Mouse (Mus musculus) embryonic facial prominence, embryonic 10.5 days (tissue): ENCODE measurements around the gene Sapcd1. TPM values are rescaled to one million over a fixed set of nuclear protein-coding genes. Genes with fewer than 3 reads are reported as not detected.
"Not testable (repeated sequence)": the region's sequence is repeated elsewhere in the genome, so short reads cannot be mapped to it uniquely, and the experiment has no call there.

Experiments used
- DNase-seq: peaks from one replicate; pipeline ENCODE4 v3.0.0-alpha.2; 2017; ENCODE audit warnings: low spot score
- H3K27ac ChIP-seq: fragments of 300-500 bp; sonication (generic); replicated peaks from 2 replicates; pipeline ENCODE4 v1.5.1; 2016; ENCODE audit warnings: mild to moderate bottlenecking
- H3K27me3 ChIP-seq: fragments of 300-500 bp; sonication (generic); replicated peaks from 2 replicates; pipeline ENCODE4 v1.6.1; 2016; ENCODE audit warnings: low read depth, mild to moderate bottlenecking; ENCODE audit not compliant: poor library complexity, severe bottlenecking
- H3K36me3 ChIP-seq: fragments of 300-500 bp; sonication (generic); replicated peaks from 2 replicates; pipeline ENCODE4 v1.6.1; 2016; ENCODE audit warnings: mild to moderate bottlenecking, moderate library complexity
- H3K4me1 ChIP-seq: fragments of 300-500 bp; sonication (generic); 2 replicates; pipeline ENCODE4 v1.6.1; 2016
- H3K4me3 ChIP-seq: fragments of 300-500 bp; sonication (generic); 2 replicates; pipeline ENCODE4 v1.5.1; 2016; ENCODE audit warnings: mild to moderate bottlenecking, moderate library complexity
- H3K9me3 ChIP-seq: fragments of 300-500 bp; sonication (generic); 2 replicates; pipeline ENCODE4 v1.6.1; 2016; ENCODE audit warnings: mild to moderate bottlenecking
- WGBS: fragments of 180-500 bp; shearing (Covaris S2); methylation state at CpG from one replicate; pipeline ENCODE4 v1.1.7; 2016; 5-methylcytosine and 5-hydroxymethylcytosine counted together
- polyA plus RNA-seq: library from polyadenylated mRNA; unstranded; fragments of >200 nt; fragmentation: Nextera tagmentation; extraction: Ambion mirVana; gene quantifications from 2 replicates; pipeline ENCODE4 v1.2.1, GENCODE M21; 2016

Gene Sapcd1
- polyA plus RNA-seq, 1 experiment from 2014 or later = 4.2 TPM

DNA sequence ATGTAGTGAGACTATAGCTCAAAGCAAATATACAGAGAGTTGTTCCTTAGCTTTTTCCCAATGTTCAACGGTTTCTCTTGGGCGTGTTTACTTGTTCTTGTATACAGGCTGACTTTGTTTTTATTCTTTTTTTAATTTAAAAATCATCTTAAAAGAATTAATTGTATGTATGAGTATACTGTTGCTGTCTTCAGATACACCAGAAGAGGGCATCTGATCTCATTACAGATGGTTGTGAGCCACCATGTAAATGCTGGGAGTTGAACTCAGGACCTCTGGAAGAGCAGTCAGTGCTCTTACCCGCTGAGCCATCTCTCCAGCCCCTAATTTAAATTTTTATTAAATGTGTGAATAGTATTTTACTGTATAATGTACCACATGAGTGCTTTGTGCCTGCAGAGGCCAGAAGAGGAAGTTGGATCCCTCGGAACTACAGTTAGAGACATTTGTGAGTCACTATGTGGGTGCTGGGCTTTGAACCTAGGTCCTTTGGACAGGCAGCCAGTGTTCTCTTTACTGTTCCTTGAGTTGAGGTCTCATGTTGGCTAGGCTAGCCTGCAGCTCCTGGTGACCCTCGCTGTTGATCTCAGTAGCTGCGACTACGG lies 20.3 kb downstream of the Sapcd1 start:
- 94% methylated on average over 7 of the region's 7 CpGs for whole genome bisulfite sequencing

DNA sequence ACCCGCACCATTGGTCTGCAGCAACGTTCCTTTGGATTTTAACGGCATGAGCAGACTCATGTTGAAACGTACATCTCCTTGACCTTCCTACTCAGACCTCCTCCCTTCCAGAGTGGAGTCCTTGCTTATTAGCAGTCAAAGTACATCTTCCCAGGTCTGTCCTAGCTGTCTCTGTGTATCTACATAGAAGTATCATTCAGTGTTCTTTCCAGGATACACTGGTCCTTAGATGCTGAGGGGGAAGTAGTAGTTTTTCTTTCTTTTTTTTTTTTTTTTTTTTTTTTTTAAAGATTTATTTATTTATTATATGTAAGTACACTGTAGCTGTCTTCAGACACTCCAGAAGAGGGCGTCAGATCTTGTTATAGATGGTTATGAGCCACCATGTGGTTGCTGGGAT lies 21.9 kb downstream of the Sapcd1 start:
- H3K4me3 ChIP-seq, H3K27ac ChIP-seq, DNase-seq, H3K9me3 ChIP-seq, H3K27me3 ChIP-seq: not testable (repeated sequence)
- Histone ChIP-seq H3K36me3 (peaks cover 81% of the 10 kb centered on the region), H3K4me1 (peaks cover 28% of the 10 kb centered on the region)
- 97% methylated on average over 4 of the region's 5 CpGs for WGBS

More for the DNA sequence above, 20.3 kb downstream of the Sapcd1 start:
- H3K36me3 ChIP-seq = peaks cover 96% of the 10 kb centered on the region
- no peaks in the 10 kb centered on the region for H3K9me3 ChIP-seq
- no peak for DNase-seq
- no peaks in the 10 kb centered on the region for H3K27me3 ChIP-seq
- no peak overlapping the region for H3K27ac ChIP-seq
- H3K4me3 ChIP-seq = peak overlapping the region; percentile 8; the same call in 1 of the 2 replicates
- peaks cover 17% of the 10 kb centered on the region for H3K4me1 ChIP-seq

DNA sequence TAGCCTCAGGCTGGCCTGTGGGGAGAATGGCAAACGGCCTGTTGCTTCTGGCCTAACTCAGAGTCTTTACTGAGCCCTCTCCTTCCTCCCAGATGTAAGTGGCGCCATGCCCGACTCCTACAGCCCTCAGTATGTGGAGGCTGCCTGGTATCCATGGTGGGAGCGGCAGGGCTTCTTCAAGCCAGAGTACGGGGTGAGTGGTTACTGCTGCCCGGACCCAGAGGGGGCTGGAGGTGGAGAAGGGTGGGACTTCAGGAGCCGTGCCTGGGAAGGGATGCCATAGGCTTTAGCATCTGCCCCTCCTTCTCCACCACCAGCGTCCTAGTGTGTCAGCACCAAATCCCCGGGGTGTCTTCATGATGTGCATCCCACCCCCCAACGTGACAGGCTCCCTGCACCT lies 22.7 kb downstream of the Sapcd1 start:
- WGBS = 93% methylated on average over 10 of the region's 10 CpGs
- no peak for DNase-seq
- Histone ChIP-seq H3K27ac (no peak overlapping the region), H3K27me3 (no peaks in the 10 kb centered on the region), H3K4me3 (peak overlapping the region; percentile 14; the same call in 1 of the 2 replicates), H3K9me3 (no peaks in the 10 kb centered on the region), H3K36me3 (peaks cover 73% of the 10 kb centered on the region), H3K4me1 (peaks cover 28% of the 10 kb centered on the region)

DNA sequence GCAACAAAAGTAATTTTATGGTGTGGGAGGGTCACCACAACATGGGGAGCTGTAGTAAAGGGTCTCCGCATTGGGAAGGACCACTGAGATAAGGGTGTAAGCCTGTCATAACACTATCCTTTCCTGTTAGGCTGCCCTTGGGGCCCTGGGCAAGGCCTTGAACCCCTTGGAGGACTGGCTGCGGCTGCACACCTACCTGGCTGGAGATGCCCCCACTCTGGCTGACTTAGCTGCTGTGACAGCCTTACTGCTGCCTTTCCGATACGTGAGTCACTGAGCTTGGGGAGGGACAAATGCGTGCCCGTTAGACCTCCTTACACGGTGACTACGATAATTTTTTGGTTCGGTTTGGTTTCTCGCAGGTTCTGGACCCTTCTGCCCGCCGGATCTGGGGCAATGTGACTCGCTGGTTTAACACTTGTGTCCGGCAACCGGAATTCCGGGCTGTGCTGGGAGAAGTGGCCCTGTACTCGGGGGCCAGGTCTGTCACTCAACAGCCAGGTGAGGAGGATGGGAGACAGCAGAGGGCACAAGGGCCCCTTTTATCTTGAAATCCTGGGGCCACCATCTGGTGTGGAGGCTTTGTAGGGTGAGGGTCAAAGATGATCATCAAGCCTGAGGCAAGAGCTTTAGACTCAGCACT lies 23.6 kb downstream of the Sapcd1 start:
- no peaks in the 10 kb centered on the region for H3K9me3 ChIP-seq
- H3K4me3 ChIP-seq = peak overlapping the region; percentile 6; the same call in 1 of the 2 replicates
- 93% methylated on average over 17 of the region's 17 CpGs for WGBS
- peaks cover 37% of the 10 kb centered on the region for H3K4me1 ChIP-seq
- H3K36me3 ChIP-seq = peaks cover 65% of the 10 kb centered on the region
- H3K27ac ChIP-seq = no peak overlapping the region
- H3K27me3 ChIP-seq = no peaks in the 10 kb centered on the region
- DNase-seq = no peak

DNA sequence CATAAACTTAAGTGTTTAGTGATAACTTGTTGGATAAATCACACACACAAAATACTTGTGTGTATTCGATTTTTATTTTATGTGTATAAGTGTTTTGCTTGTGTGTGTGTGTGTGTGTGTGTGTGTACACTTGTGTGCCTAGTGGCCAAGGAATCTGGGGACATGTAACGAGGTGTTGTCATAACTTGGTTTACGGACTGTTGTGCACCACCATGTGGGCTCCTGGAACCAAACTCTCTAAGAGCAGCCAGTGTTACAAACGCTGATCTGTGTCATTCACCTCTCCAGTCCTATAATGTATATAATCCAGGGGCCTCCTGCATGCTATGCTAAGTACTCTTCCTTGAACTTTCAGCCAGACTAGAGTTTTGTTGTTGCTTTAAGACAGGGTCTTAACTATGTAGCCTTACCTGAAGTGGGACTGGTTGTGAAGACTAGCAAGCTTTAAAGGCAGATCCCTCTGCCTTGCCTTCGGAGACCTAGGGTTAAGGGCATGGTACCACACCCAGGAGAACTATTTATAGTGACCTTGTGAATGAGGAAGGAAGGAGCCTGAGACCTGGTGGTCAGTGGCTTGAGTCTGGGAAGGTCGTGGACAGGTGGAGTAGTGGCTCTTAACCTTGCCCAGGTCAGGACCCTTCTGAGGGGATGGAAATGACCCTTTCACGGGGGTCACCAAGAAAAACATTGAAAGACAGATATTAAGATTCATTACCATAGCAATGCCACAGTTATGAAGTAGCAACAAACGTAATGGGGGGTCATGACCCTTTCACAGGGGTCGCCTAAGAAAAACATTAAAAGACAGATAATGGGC lies 24.6 kb downstream of the Sapcd1 start:
- 72% methylated on average over 9 of the region's 9 CpGs for WGBS
- H3K4me3 ChIP-seq = peak overlapping the region; percentile 97
- H3K27me3 ChIP-seq = no peaks in the 10 kb centered on the region
- H3K27ac ChIP-seq = no peak overlapping the region
- H3K36me3 ChIP-seq = peaks cover 65% of the 10 kb centered on the region
- DNase-seq = no peak
- peaks cover 46% of the 10 kb centered on the region for H3K4me1 ChIP-seq
- no peaks in the 10 kb centered on the region for H3K9me3 ChIP-seq

DNA sequence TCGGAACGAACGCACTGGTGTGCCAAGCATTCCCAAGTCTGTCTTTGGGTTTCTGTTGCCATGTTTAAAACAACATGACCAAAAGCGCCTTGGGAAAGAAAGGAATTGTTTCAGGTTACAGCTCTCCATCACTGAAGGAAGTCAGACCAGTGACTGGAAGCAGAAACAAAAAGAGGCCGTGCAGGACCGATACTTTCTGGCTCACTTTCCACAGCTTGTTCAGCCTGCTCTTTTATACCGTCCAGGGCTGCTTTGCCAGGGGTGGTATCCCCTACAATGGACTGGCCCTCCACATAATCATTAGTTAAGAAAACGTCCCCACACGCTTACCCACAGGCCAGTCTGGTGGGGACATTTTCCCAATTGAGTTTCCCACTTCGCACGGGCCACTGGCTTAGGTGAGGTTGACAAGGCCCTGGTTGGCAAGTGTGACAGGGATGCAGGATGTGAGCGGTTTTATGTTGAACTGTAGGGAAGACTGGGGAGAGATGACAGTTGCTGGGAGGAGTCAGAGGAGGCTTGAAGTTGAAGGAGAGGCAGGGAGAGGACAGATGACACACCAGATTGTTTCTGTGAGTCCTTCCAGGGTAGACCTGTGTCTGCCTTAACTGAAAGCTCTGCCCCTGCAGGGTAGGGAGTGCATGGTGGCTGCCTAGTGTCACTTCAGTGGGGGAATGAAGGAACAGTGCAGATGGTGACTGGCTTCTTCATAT lies 25.5 kb downstream of the Sapcd1 start:
- Histone ChIP-seq H3K9me3 (no peaks in the 10 kb centered on the region), H3K27me3 (no peaks in the 10 kb centered on the region), H3K4me1 (peaks cover 49% of the 10 kb centered on the region), H3K27ac (peak overlapping the region; percentile 97), H3K36me3 (peaks cover 65% of the 10 kb centered on the region), H3K4me3 (peak overlapping the region; percentile 97)
- 14% methylated on average over 12 of the region's 12 CpGs for WGBS
- no peak for DNase-seq

DNA sequence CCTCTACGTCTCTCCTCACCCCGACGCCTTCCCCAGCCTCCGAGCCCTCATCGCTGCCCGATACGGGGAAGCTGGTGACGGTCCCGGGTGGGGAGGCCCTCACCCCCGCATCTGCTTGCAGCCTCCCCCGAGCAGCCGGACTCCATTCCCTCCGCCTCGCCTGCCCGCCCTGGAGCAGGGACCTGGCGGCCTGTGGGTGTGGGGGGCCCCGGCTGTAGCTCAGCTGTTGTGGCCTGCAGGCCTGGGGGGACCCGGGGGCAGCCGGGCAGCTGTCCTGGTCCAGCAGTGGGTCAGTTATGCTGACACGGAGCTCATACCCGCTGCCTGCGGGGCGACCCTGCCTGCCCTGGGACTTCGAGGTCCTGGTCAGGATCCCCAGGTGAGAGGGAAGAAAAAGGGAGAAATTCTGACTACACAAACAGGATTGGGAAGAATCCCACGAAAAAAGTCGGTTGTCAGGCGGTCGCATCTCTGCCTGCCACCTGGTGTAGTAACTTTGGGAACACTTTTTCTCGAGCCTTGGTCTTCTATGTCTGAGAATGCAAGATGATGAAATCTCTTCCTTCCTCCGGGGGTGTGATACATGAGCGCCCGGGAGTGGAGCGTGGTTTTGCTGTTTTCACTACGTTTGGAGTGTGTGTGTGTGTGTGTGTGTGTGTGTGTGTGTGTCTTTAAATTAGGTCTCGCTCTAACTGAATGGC lies 26.2 kb downstream of the Sapcd1 start:
- Histone ChIP-seq H3K9me3 (no peaks in the 10 kb centered on the region), H3K27ac (peak overlapping the region; percentile 97), H3K4me3 (peak overlapping the region; percentile 97), H3K36me3 (peaks cover 65% of the 10 kb centered on the region), H3K4me1 (peaks cover 54% of the 10 kb centered on the region), H3K27me3 (no peaks in the 10 kb centered on the region)
- peak; percentile 47 for DNase-seq
- under 1% methylated on average over 35 of the region's 35 CpGs for WGBS

DNA sequence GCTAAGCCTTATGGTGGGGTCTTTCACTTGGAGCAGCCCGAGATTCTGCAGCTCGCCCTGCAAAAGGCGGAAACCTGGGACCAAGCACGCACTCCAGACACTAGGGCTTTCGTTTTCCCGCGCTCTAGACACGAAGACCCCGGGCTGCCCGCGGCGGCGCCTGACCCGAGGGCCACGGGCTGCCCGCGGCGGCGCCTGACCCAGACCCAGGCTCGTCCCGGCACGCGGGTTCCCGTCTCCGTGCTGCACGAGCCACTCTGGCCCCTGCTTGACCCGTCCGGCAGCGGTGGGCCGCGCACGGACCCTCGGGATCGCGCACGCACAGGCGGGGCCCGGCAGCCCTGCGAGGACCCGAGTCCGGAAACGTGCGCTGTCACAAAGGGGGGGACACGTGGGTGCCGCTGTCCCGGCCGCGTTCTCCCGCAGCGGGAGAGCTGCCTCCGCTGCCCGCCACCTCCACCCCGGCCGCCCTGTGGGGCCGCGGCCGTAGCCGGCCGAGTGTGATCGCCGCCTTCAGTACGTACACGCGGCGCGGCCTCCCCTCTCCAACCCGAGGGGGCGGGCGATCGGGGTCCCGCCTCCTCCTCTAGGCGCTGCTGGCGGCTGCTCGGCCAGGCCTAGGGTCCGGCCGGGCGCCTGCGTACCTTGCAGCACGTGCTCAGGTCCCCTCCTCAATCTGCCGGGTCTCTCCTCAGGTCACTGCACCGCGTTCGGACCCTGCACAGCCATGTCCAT lies 26.9 kb downstream of the Sapcd1 start, which contains the start of gene Vars:
Gene Vars, plus strand, starts transcription at position 271 of the 735 bp plus-strand sequence.
- Histone ChIP-seq H3K27me3 (no peaks in the 10 kb centered on the region), H3K27ac (peak within 1 kb of the TSS; percentile 97), H3K36me3 (peaks cover 64% of the 10 kb centered on the region), H3K4me3 (peak within 1 kb of the TSS; percentile 97), H3K9me3 (no peaks in the 10 kb centered on the region), H3K4me1 (peaks cover 54% of the 10 kb centered on the region)
- under 1% methylated on average over 83 of the region's 83 CpGs for WGBS
- peak; percentile 97 for DNase-seq

DNA sequence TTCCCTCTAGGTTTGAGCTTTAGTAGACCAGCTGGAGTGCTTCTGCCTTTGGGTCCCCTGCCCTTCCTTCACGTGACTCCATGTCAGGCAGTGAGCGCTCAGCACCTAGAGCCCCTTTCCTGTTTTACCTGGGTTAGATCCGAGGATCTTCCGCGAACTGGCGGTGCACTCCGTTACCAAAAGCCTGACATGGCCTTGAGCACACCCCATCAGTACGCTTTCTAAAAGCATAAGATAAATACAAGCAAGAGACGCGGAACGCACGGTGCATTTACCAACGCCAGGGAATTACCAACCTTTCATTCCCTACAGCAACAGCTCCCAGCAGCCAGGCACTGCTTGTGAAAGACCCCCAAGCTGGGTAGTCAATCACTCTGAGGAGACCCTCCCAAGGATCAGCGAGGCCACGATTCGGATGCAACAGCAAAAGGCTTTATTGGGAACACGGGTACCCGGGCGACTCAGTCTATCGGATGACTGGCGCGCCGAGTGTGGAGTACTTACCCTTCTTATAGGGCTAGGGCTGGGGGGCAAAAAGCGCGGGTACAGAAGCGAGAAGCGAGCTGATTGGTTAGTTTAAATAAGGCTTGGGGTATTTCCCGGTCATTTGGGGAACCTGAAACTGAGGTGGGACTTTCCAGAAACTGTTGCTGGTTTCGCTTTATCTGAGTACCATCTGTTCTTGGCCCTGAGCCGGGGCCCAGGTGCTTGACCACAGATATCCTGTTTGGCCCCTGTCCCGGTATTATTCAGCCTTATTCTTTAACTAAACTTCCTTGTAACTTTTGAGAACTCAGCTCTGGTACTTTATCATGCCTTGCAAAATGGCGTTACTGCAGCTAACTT lies 27.7 kb downstream of the Sapcd1 start:
- Histone ChIP-seq H3K27ac (peak overlapping the region; percentile 97), H3K4me1 (peaks cover 54% of the 10 kb centered on the region), H3K4me3 (peak overlapping the region; percentile 97), H3K36me3 (peaks cover 63% of the 10 kb centered on the region)
- WGBS = 28% methylated on average over 31 of the region's 32 CpGs
- H3K9me3 ChIP-seq, H3K27me3 ChIP-seq: not testable (repeated sequence)
- peak; percentile 53 for DNase-seq

DNA sequence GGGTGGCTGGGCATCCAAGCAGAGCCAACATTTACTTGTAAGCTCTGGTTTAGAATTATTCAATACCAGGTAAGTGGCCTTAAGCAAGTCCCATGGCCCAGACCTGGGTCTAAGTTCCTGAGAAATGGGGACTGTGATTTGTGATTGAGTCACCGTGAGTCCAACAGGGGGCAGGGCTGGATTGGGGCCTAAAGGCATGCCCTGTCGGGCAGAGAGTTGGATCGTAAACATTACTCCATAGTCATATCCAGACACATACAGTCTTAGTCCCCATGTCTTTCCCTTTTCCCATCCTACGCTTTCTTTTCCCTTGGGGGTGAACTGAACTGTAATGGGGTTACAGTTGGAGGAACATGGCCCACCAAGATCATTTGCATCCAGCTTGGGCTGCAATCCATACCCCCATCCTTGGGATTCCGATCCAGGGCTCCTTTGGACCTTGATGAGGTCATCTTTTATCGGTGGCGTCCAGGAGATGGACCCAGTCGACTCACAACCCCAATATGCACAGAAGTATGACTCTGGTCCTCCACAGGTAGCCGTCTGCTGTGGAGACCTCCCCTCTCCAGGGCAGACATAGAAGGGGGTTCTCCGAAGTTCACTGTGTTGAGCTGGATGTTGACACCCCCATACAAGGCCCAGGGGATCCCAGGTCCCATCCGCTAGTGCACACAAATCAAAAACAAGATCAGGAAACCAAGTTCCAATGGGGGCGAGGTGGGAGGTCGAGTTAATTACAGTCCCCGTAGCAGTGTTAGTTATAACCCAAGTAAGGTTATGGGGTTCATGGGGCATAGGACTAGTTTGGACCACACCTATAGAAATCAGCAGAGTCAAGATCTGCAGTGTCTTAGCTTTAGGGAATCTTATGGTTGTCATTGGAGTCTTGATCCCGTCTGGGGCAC lies 29.0 kb downstream of the Sapcd1 start:
- Histone ChIP-seq H3K27ac (peak overlapping the region; percentile 92; the same call in 1 of the 2 replicates), H3K36me3 (peaks cover 55% of the 10 kb centered on the region), H3K4me1 (peaks cover 49% of the 10 kb centered on the region), H3K9me3 (no peaks in the 10 kb centered on the region), H3K4me3 (peak overlapping the region; percentile 97), H3K27me3 (no peaks in the 10 kb centered on the region)
- 94% methylated on average over 15 of the region's 15 CpGs for WGBS
- DNase-seq = no peak
